Mouse (Mus musculus) MEL (cell line): Measurements from ENCODE around the gene Kcnj15.

Experiments
- CHD1 ChIP-seq: IDR thresholded peaks from 2 replicates; pipeline ENCODE4 v1.6.1; 2012; ENCODE audit warnings: low read depth, mild to moderate bottlenecking, inconsistent platforms, low read length, improper control_type of control experiment
- CHD2 ChIP-seq: IDR thresholded peaks from 2 replicates; pipeline ENCODE4 v1.6.1; 2011; ENCODE audit warnings: low read length, improper control_type of control experiment
- E2F4 ChIP-seq: IDR thresholded peaks from 2 replicates; pipeline ENCODE4 v1.6.1; 2011; ENCODE audit warnings: low read depth, low read length, improper control_type of control experiment, borderline replicate concordance
- EP300 ChIP-seq, 2 experiments: IDR thresholded peaks; 2 replicates each; pipeline ENCODE4 v1.6.1; 2011; ENCODE audit warnings: improper control_type of control experiment in 2 of 2, low read length in 2 of 2, low read depth in 1 of 2, mild to moderate bottlenecking in 1 of 2
- GABPA ChIP-seq: IDR thresholded peaks from 2 replicates; pipeline ENCODE4 v1.6.1; 2012; ENCODE audit warnings: low read depth, mild to moderate bottlenecking, inconsistent platforms, low read length, improper control_type of control experiment, moderate library complexity
- NELFE ChIP-seq: IDR thresholded peaks from 2 replicates; pipeline ENCODE4 v1.6.1; 2011; ENCODE audit warnings: low read depth, low read length, improper control_type of control experiment
- POLR2A ChIP-seq, 2 experiments: IDR thresholded peaks; 2 replicates each; pipeline ENCODE4 v1.6.1; 2011 to 2012; ENCODE audit warnings: low read length in 2 of 2, mild to moderate bottlenecking in 2 of 2, control low read depth in 1 of 2, improper control_type of control experiment in 1 of 2, low read depth in 1 of 2, moderate library complexity in 1 of 2; ENCODE audit not compliant: control insufficient read depth in 1 of 2, insufficient read depth in 1 of 2, poor library complexity in 1 of 2

GRCm38 (mm10) chr16:95283369-95283768 lies 26.0 kb downstream of the Kcnj15 start:
- no peak for TF ChIP-seq EP300 (IDR thresholded peaks at IDR 0.05; ENCODE audit: low read depth in 1 of 2, low read length in 2 of 2)
- TF ChIP-seq CHD1, result no peak
- no peak for TF ChIP-seq POLR2A (IDR thresholded peaks at IDR 0.05; ENCODE audit: control insufficient read depth in 1 of 2, insufficient read depth in 1 of 2, low read depth in 1 of 2, low read length in 2 of 2, poor library complexity in 1 of 2)
- TF ChIP-seq E2F4, result no peak
- TF ChIP-seq CHD2, result no peak
- no peak for TF ChIP-seq NELFE
- TF ChIP-seq GABPA, result no peak
